Mouse (Mus musculus): ENCODE data around the gene St7l. TPM values are rescaled to one million over a fixed set of nuclear protein-coding genes. Genes with fewer than 3 reads are reported as not detected.
A peak's percentile ranks its signal among the peaks of the same experiment; 100 is the strongest.

The St7l gene
- polyA plus RNA-seq, 1 experiment from 2014 or later, result 32.6 TPM

GRCm38 (mm10) chr3:104954551-104954950, 90.7 kb downstream of the St7l start:
- no peak overlapping the region for H3K27ac ChIP-seq
- no peaks in the 10 kb centered on the region for H3K9me3 ChIP-seq (replicated peaks)
- H3K27me3 ChIP-seq, result peaks cover 14% of the 10 kb centered on the region
- H3K4me1 ChIP-seq, result no peaks in the 10 kb centered on the region
- 94% methylated on average over 15 of the region's 15 CpGs for WGBS
- H3K9ac ChIP-seq, result no peak overlapping the region
- H3K4me3 ChIP-seq, result no peak overlapping the region
- no peak for ATAC-seq
- H3K36me3 ChIP-seq (ENCODE audit: poor library complexity, severe bottlenecking), result peaks cover 54% of the 10 kb centered on the region
- H3K4me2 ChIP-seq, result no peak overlapping the region

GRCm38 (mm10) chr3:104956131-104956581, 92.4 kb downstream of the St7l start:
- Histone ChIP-seq H3K4me3 (no peak overlapping the region), H3K27ac (no peak overlapping the region), H3K36me3 (ENCODE audit: poor library complexity, severe bottlenecking) (peaks cover 41% of the 10 kb centered on the region), H3K27me3 (peaks cover 30% of the 10 kb centered on the region), H3K9me3 (replicated peaks) (no peaks in the 10 kb centered on the region), H3K4me1 (peaks cover 2% of the 10 kb centered on the region), H3K4me2 (no peak overlapping the region), H3K9ac (no peak overlapping the region)
- 93% methylated on average over 6 of the region's 6 CpGs for WGBS
- no peak for ATAC-seq

GRCm38 (mm10) chr3:104960026-104961000, 96.5 kb downstream of the St7l start:
- Histone ChIP-seq H3K4me3 (0 out of 2 replicates have a peak overlapping the region, but pooled peaks have one; percentile 51), H3K4me2 (0 out of 2 replicates have a peak overlapping the region, but pooled peaks have one; percentile 76), H3K27me3 (peaks cover 72% of the 10 kb centered on the region)

GRCm38 (mm10) chr3:104961066-104962059, 97.6 kb downstream of the St7l start, which contains the start of gene Wnt2b:
Gene Wnt2b, minus strand, starts transcription at chr3:104961921.
- peaks cover under 1% of the 10 kb centered on the region; the same call in 1 of the 2 replicates for H3K36me3 ChIP-seq (ENCODE audit: poor library complexity, severe bottlenecking)
- H3K27me3 ChIP-seq, result peaks cover 77% of the 10 kb centered on the region
- peaks cover 22% of the 10 kb centered on the region for H3K4me1 ChIP-seq
- WGBS, result under 1% methylated on average over 61 of the region's 87 CpGs
- peak within 1 kb of the TSS; percentile 59 for H3K9ac ChIP-seq
- H3K27ac ChIP-seq, result no peak within 1 kb of the TSS
- H3K4me3 ChIP-seq, result peak within 1 kb of the TSS; percentile 51
- no peaks in the 10 kb centered on the region for H3K9me3 ChIP-seq (replicated peaks)
- peak within 1 kb of the TSS; percentile 76 for H3K4me2 ChIP-seq
- peak; percentile 55 for ATAC-seq

More at GRCm38 (mm10) chr3:104960026-104961000, 96.5 kb downstream of the St7l start:
- 7% methylated on average over 19 of the region's 19 CpGs for WGBS
- no peak overlapping the region for H3K27ac ChIP-seq
- no peak for ATAC-seq
- peaks cover 9% of the 10 kb centered on the region for H3K36me3 ChIP-seq (ENCODE audit: poor library complexity, severe bottlenecking)
- H3K4me1 ChIP-seq, result peaks cover 22% of the 10 kb centered on the region
- H3K9ac ChIP-seq, result no peak overlapping the region
- no peaks in the 10 kb centered on the region for H3K9me3 ChIP-seq (replicated peaks)

GRCm38 (mm10) chr3:104962141-104962611, 98.4 kb downstream of the St7l start:
- Histone ChIP-seq H3K27ac (no peak overlapping the region), H3K4me2 (peak overlapping the region; percentile 76), H3K36me3 (ENCODE audit: poor library complexity, severe bottlenecking) (no peaks in the 10 kb centered on the region), H3K27me3 (peaks cover 77% of the 10 kb centered on the region), H3K9me3 (replicated peaks) (no peaks in the 10 kb centered on the region), H3K4me3 (peak overlapping the region; percentile 51), H3K9ac (peak overlapping the region; percentile 59; the same call in 1 of the 2 replicates), H3K4me1 (peaks cover 22% of the 10 kb centered on the region)
- peak; percentile 16; the same call in 1 of the 2 replicates for ATAC-seq
- WGBS, result 2% methylated on average over 28 of the region's 31 CpGs

- no peak overlapping the region for H3K4me3 ChIP-seq
- H3K4me1 ChIP-seq, result peaks cover 26% of the 10 kb centered on the region
- no peaks in the 10 kb centered on the region for H3K36me3 ChIP-seq (ENCODE audit: poor library complexity, severe bottlenecking)
- peaks cover 77% of the 10 kb centered on the region for H3K27me3 ChIP-seq
- no peak for ATAC-seq
- H3K27ac ChIP-seq, result no peak overlapping the region
- H3K4me2 ChIP-seq, result no peak overlapping the region
- H3K9me3 ChIP-seq (replicated peaks), result no peaks in the 10 kb centered on the region
- WGBS, result 11% methylated on average over 5 of the region's 5 CpGs
- 0 out of 2 replicates have a peak overlapping the region, but pooled peaks have one; percentile 8 for H3K9ac ChIP-seq
These were observed 99.1 kb downstream of the St7l start for GRCm38 (mm10) chr3:104962866-104963265.

GRCm38 (mm10) chr3:104963331-104964276, 99.8 kb downstream of the St7l start:
- Histone ChIP-seq H3K27ac (no peak overlapping the region), H3K27me3 (peaks cover 74% of the 10 kb centered on the region), H3K9me3 (replicated peaks) (no peaks in the 10 kb centered on the region), H3K4me1 (peaks cover 31% of the 10 kb centered on the region), H3K36me3 (ENCODE audit: poor library complexity, severe bottlenecking) (no peaks in the 10 kb centered on the region), H3K4me3 (no peak overlapping the region), H3K4me2 (no peak overlapping the region), H3K9ac (no peak overlapping the region)
- ATAC-seq, result no peak
- WGBS, result 29% methylated on average over 13 of the region's 13 CpGs

GRCm38 (mm10) chr3:104965070-104965855, 101.5 kb downstream of the St7l start:
- WGBS, result 74% methylated on average over 8 of the region's 8 CpGs
- no peak overlapping the region for H3K27ac ChIP-seq
- H3K36me3 ChIP-seq (ENCODE audit: poor library complexity, severe bottlenecking), result no peaks in the 10 kb centered on the region
- ATAC-seq, result no peak
- peaks cover 62% of the 10 kb centered on the region for H3K27me3 ChIP-seq
- H3K4me1 ChIP-seq, result peaks cover 31% of the 10 kb centered on the region
- H3K9me3 ChIP-seq (replicated peaks), result no peaks in the 10 kb centered on the region
- no peak overlapping the region for H3K9ac ChIP-seq
- H3K4me2 ChIP-seq, result no peak overlapping the region
- no peak overlapping the region for H3K4me3 ChIP-seq

GRCm38 (mm10) chr3:104965991-104966554, 102.3 kb downstream of the St7l start:
- Histone ChIP-seq H3K27me3 (peaks cover 54% of the 10 kb centered on the region), H3K9ac (no peak overlapping the region), H3K9me3 (replicated peaks) (no peaks in the 10 kb centered on the region), H3K4me1 (peaks cover 30% of the 10 kb centered on the region), H3K4me3 (no peak overlapping the region), H3K36me3 (ENCODE audit: poor library complexity, severe bottlenecking) (no peaks in the 10 kb centered on the region), H3K4me2 (no peak overlapping the region), H3K27ac (no peak overlapping the region)
- no peak for ATAC-seq
- WGBS, result 82% methylated on average over 7 of the region's 7 CpGs
